Mouse (Mus musculus) right cerebral cortex, adult 2 months (tissue): ENCODE measurements around the gene Zfp963.

Experiments used
- DNase-seq, 2 experiments: peaks; one replicate each; pipeline ENCODE4 v3.0.0; 2021 to 2022; ENCODE audit warnings: low spot score in 2 of 2

The Zfp963 gene

GRCm38 (mm10) chr8:69749544-69750454 is at the start of gene Zfp963:
Gene Zfp963 (minus strand): TSS chr8:69749970.
- peak; percentile 91 to 97 for DNase-seq

GRCm38 (mm10) chr8:69799261-69799660 is 49.5 kb upstream of the Zfp963 start:
- no peak for DNase-seq

- DNase-seq = no peak
These were observed 47.9 kb upstream of the Zfp963 start for GRCm38 (mm10) chr8:69797661-69798060.

- no peak for DNase-seq
These were observed 47.1 kb upstream of the Zfp963 start for GRCm38 (mm10) chr8:69796721-69797345.

- DNase-seq = no peak
These were observed 45.1 kb upstream of the Zfp963 start for GRCm38 (mm10) chr8:69794901-69795300.

- no peak for DNase-seq
These were observed 44.3 kb upstream of the Zfp963 start for GRCm38 (mm10) chr8:69794096-69794495.

- no peak for DNase-seq
These were observed 43.9 kb upstream of the Zfp963 start for GRCm38 (mm10) chr8:69793666-69794065.

GRCm38 (mm10) chr8:69791415-69792068 is 41.8 kb upstream of the Zfp963 start:
- DNase-seq = peak in 1 of 2 experiments; percentile 10

- DNase-seq = peak; percentile 88 to 92
These were observed 41.1 kb upstream of the Zfp963 start, which contains the start of the genes Atp13a1 and Zfp866 for GRCm38 (mm10) chr8:69790773-69791367. Gene Atp13a1 (plus strand): TSS chr8:69791163. Gene Zfp866 (minus strand): TSS chr8:69791178.

GRCm38 (mm10) chr8:69790364-69790763 is 40.6 kb upstream of the Zfp963 start:
- peak in 1 of 2 experiments; percentile 2 for DNase-seq

GRCm38 (mm10) chr8:69789731-69790130 is 40.0 kb upstream of the Zfp963 start:
- DNase-seq = peak in 1 of 2 experiments; percentile 0

GRCm38 (mm10) chr8:69789105-69789504 is 39.3 kb upstream of the Zfp963 start:
- peak in 1 of 2 experiments; percentile 1 for DNase-seq

GRCm38 (mm10) chr8:69777111-69777510 is 27.3 kb upstream of the Zfp963 start:
- peak in 1 of 2 experiments; percentile 1 for DNase-seq

GRCm38 (mm10) chr8:69775149-69775534 is 25.4 kb upstream of the Zfp963 start:
- DNase-seq = no peak

- peak; percentile 83 to 93 for DNase-seq
These were observed 24.9 kb upstream of the Zfp963 start, which contains the start of gene Gm20422 for GRCm38 (mm10) chr8:69774503-69775148. Gene Gm20422 (minus strand): TSS chr8:69774886.

GRCm38 (mm10) chr8:69772106-69772505 is 22.3 kb upstream of the Zfp963 start:
- DNase-seq = peak in 1 of 2 experiments; percentile 0

GRCm38 (mm10) chr8:69771221-69771620 is 21.5 kb upstream of the Zfp963 start:
- no peak for DNase-seq

- no peak for DNase-seq
These were observed 12.2 kb upstream of the Zfp963 start for GRCm38 (mm10) chr8:69761814-69762445.

- DNase-seq = no peak
These were observed 8.5 kb upstream of the Zfp963 start for GRCm38 (mm10) chr8:69758316-69758715.

GRCm38 (mm10) chr8:69752437-69752836 is 2.7 kb upstream of the Zfp963 start:
- DNase-seq = no peak

GRCm38 (mm10) chr8:69741231-69741630 is 8.5 kb downstream of the Zfp963 start:
- DNase-seq = no peak
